Mouse (Mus musculus) olfactory bulb, adult 2 months (tissue): ENCODE measurements at regions not wholly inside any gene's neighbourhood (a gene's known extent, or its start where the extent isn't known, plus 50 kb on each side); places are given as distances from the start of the nearest gene placed in this dataset.

ENCODE experiments used
- H3K27ac ChIP-seq: fragments of 200-500 bp; 2 replicates; pipeline ENCODE4 v1.5.1; 2012; ENCODE audit warnings: low read depth, low read length; ENCODE audit not compliant: insufficient read depth
- H3K4me1 ChIP-seq: fragments of 200-500 bp; 2 replicates; pipeline ENCODE4 v1.6.1; 2012; ENCODE audit warnings: low read length; ENCODE audit not compliant: control insufficient read depth, insufficient read depth
- H3K4me3 ChIP-seq: fragments of 200-500 bp; 2 replicates; pipeline ENCODE4 v1.5.1; 2012; ENCODE audit warnings: mild to moderate bottlenecking, low read depth, low read length, moderate library complexity; ENCODE audit not compliant: insufficient read depth
- CTCF ChIP-seq: fragments of 200-500 bp; IDR thresholded peaks from 2 replicates; pipeline ENCODE4 v1.5.1; 2012; ENCODE audit warnings: low read depth, mild to moderate bottlenecking, low read length, moderate library complexity; ENCODE audit not compliant: insufficient read depth
- POLR2A ChIP-seq: fragments of 200-500 bp; IDR thresholded peaks from 2 replicates; pipeline ENCODE4 v1.6.1; 2012; ENCODE audit warnings: mild to moderate bottlenecking, low read depth, low read length, moderate library complexity; ENCODE audit not compliant: insufficient read depth
- WGBS: fragments of 180-500 bp; shearing (Covaris S2); methylation state at CpG from one replicate; pipeline ENCODE4 v1.1.7; 2018; 5-methylcytosine and 5-hydroxymethylcytosine counted together

- Histone ChIP-seq H3K4me3 (no peak overlapping the region), H3K27ac (no peak overlapping the region)
- 71% methylated on average over 3 of the region's 3 CpGs for WGBS
Observed at GRCm38 (mm10) chr5:77681592-77681991, 273.8 kb upstream of the Igfbp7 start.

GRCm38 (mm10) chr5:77672073-77672924 lies 264.5 kb upstream of the Igfbp7 start:
- no peaks in the 10 kb centered on the region for H3K4me1 ChIP-seq
- TF ChIP-seq POLR2A (no peak), CTCF (no peak)
- 84% methylated on average over 15 of the region's 15 CpGs for WGBS
- no peak overlapping the region for H3K27ac ChIP-seq
- H3K4me3 ChIP-seq = no peak overlapping the region

More at GRCm38 (mm10) chr5:77681592-77681991, 273.8 kb upstream of the Igfbp7 start:
- H3K4me1 ChIP-seq = no peaks in the 10 kb centered on the region
- no peak for TF ChIP-seq POLR2A
- TF ChIP-seq CTCF = no peak

- WGBS = 83% methylated on average over 3 of the region's 3 CpGs
- H3K27ac ChIP-seq = no peak overlapping the region
- TF ChIP-seq CTCF (no peak), POLR2A (no peak)
Observed at GRCm38 (mm10) chr5:77663096-77663495, 255.3 kb upstream of the Igfbp7 start.

GRCm38 (mm10) chr5:77659016-77659415 lies 251.2 kb upstream of the Igfbp7 start:
- Histone ChIP-seq H3K27ac (no peak overlapping the region), H3K4me3 (no peak overlapping the region), H3K4me1 (no peaks in the 10 kb centered on the region)
- TF ChIP-seq POLR2A (no peak), CTCF (no peak)
- 85% methylated on average over 6 of the region's 6 CpGs for WGBS

More at GRCm38 (mm10) chr5:77663096-77663495, 255.3 kb upstream of the Igfbp7 start:
- peaks cover 2% of the 10 kb centered on the region; the same call in 1 of the 2 replicates for H3K4me1 ChIP-seq
- no peak overlapping the region for H3K4me3 ChIP-seq

- WGBS = 62% methylated on average over 5 of the region's 5 CpGs
- Histone ChIP-seq H3K4me3 (no peak overlapping the region), H3K4me1 (no peaks in the 10 kb centered on the region), H3K27ac (no peak overlapping the region)
- no peak for TF ChIP-seq POLR2A
- TF ChIP-seq CTCF = no peak
Observed at GRCm38 (mm10) chr5:77644651-77645050, 236.8 kb upstream of the Igfbp7 start.

- no peak for TF ChIP-seq POLR2A
- TF ChIP-seq CTCF = no peak
- 60% methylated on average over 4 of the region's 4 CpGs for WGBS
- Histone ChIP-seq H3K27ac (no peak overlapping the region), H3K4me1 (no peaks in the 10 kb centered on the region), H3K4me3 (no peak overlapping the region)
Observed at GRCm38 (mm10) chr5:77620402-77620801, 212.6 kb upstream of the Igfbp7 start.

- H3K27ac ChIP-seq = no peak overlapping the region
- H3K4me3 ChIP-seq = no peak overlapping the region
- no peaks in the 10 kb centered on the region for H3K4me1 ChIP-seq
- WGBS = 42% methylated on average over 6 of the region's 6 CpGs
- TF ChIP-seq POLR2A (no peak), CTCF (no peak)
Observed at GRCm38 (mm10) chr5:77610496-77610895, 202.7 kb upstream of the Igfbp7 start.

- WGBS = 92% methylated on average over 4 of the region's 4 CpGs
- Histone ChIP-seq H3K4me3 (no peak overlapping the region), H3K27ac (no peak overlapping the region), H3K4me1 (no peaks in the 10 kb centered on the region)
- TF ChIP-seq POLR2A = no peak
- TF ChIP-seq CTCF = no peak
Observed at GRCm38 (mm10) chr5:77594719-77595118, 186.9 kb upstream of the Igfbp7 start.

GRCm38 (mm10) chr5:77589252-77589651 lies 181.4 kb upstream of the Igfbp7 start:
- WGBS = 51% methylated on average over 3 of the region's 3 CpGs
- TF ChIP-seq POLR2A (no peak), CTCF (no peak)
- no peak overlapping the region for H3K4me3 ChIP-seq

More at GRCm38 (mm10) chr5:77589252-77589651, 181.4 kb upstream of the Igfbp7 start:
- H3K4me1 ChIP-seq = no peaks in the 10 kb centered on the region
- H3K27ac ChIP-seq = no peak overlapping the region
